Mouse (Mus musculus) thymus, postnatal 36 days (tissue): ENCODE measurements around the gene Slc7a8.
"Not testable (repeated sequence)": the region's sequence is repeated elsewhere in the genome, so short reads cannot be mapped to it uniquely, and the experiment has no call there.

Experiments used
- DNase-seq, 2 experiments: peaks; one replicate each; pipeline ENCODE4 v3.0.0; 2022; ENCODE audit warnings: mixed read lengths in 2 of 2

Gene Slc7a8

DNA sequence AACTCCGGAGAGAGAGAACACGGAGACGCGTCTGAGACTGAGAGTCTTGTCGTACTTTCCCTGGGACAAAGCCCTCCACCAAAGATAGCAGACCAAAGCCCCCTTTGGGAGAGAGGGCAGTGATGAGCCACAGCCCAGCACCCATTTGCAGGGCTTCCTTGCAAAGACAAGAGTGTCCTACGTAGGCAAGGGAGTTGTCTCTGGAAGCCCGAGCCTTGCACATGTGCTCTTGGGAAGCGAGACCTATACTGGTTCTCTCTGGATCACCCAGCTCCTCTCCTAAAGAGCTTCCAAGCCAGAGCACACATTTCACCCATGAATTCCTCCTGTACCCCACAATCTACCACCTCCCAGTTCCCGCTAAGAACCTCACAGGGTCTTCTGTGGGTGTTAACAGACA, 1.7 kb downstream of the Slc7a8 start:
- no peak for DNase-seq

DNA sequence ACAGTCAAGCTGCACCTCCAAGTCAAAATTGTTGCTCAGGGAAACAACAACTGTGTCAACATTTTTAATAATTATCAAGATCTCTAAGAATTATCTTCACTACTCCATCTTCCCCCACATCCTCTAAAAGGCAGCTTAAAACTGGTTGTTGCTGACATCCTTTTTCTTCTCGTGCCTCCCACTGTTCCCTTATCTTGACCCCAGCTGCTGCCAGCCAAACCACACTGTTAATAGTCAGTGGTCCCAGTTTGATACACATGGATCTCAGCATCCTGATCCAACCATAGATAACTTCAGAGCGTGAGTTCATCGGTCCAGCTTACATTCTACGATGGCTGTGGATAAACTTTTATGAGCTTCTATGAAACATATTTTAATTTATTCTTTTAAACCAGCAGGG, 3.9 kb downstream of the Slc7a8 start:
- no peak for DNase-seq

DNA sequence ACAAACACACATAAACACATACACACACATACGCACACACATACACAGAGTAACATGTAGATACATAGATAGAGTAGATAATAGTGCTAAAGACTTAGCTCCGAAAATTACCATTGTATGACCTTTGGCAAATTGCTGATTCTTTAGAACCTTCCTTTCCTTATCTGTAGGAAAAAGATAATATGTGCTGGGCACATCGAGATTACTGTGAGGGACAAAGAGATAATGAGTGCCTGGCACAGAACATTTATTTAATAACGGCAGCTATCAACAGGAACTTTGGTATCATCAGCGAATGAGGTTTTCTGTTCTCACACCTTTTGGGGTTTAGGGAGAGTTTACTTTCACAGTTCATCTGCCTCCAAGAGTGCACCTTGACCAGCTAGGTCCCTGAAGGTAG, 5.0 kb downstream of the Slc7a8 start:
- DNase-seq = no peak

DNA sequence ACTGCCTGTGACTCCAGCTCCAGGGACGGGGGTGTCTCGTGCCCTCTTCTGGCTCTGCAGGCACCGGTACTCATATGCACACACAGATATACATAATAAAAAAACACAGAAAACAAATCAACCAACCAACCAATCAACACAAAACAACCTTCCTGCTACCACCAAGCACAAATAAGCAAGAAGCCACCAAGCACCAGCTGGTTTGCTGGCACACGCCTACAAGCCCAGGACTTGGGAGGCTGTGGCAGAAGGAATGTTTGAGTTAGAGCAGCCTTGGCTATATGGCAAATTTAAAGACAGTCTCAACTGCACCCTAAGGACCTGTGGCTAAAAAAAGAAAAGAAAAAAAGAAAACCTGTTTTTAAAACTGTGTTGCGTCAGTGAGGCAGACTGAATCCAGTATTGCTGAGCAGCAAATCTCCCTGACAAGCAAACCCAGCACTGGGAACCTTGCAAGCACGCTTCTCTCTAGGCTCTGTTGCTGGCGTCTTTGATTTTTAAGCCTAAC, 6.2 kb downstream of the Slc7a8 start:
- DNase-seq = no peak

DNA sequence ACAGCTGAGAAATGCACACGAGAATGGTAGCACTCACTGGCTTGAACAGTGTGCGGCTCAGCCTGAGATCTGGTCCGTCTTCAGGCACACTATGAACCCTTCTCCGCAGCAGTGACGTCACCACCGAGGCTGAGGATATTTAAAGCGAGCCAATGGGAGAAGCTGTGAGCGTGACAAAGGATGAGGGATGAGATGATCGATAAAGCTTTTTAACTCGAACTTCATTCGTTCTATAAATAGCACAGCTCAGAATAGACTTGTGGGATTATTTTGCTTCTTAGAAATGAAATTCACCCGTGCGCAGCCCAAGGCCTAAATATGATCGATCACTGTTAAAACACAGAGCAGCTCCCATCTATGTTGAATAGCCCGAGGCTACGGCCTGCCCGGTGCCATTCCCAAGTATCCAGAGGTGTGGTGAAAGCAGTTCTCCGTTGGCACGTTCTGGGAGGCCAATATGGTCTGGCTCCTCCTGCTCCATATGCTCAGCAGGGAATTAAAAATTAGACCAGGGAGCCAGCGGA, 9.4 kb downstream of the Slc7a8 start:
- no peak for DNase-seq

DNA sequence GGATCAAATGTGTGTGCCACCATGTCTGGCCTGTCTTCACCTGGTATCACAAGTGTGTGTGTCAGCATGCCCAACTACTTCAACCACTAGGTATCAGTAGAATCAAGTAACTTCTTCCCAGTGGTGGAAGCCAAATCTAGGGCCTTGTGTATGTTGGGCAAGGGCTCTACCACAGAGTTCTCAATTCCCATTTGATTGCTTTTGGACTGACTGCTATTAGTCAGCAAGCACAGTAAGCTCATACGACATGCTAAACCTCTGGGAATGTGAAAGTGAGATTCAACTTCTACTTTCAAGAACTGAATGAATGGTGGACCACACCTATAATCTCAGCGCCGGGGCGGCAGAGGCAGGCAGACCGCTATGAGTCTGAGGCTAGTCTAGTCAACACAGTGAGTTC, 11.4 kb downstream of the Slc7a8 start:
- DNase-seq = no peak

DNA sequence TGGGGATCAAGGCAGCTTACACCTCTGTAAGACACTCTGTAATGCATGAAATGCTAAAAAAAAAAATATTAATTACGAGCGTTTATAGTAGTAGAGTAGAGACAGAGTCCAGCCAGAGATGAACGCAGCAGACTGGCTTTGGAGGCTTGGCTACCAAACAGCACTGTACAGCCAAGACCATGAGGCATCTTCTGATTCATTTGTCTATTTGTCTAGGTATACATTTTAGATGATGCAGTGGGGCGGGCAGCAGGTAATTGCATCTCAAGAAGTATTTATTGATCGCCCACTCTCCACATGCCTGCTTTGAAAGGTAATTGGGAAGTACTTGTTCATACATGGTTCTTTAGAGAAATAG, 12.7 kb downstream of the Slc7a8 start:
- DNase-seq = no peak

DNA sequence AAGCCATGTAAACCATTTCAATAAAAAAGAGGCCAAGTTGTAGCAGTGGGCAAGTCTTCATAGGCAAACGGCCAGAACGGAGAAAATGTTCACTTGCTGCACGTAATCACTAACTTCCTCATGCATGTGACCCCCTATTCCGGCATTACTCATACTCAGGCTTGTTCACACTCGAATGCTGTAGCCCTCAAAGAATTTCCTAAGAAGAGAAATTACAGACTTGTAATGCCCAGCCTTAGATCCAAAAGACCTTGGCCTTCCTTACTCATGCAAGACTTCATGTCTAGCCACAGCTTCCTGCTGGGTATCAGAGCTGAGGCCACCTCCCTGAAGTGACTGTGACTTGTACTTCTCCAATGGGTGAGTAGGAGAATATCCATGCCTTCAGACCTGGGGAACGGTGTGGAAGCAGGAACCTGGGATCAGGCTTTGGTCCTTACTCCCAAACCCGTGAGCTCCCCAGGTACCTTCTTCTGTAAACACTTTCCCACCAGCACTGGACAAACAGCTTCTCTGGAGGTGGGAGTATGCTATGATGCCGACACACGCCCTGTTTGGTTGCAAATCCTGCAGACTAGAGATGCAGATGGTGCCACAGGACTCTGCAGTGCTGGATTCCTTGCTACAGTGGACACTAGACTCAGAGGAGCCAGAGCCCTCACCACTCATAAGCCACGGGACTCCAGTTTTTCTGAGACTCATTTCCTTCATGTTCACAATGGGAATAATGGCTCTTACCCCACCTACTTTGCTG, 13.3 kb downstream of the Slc7a8 start:
- no peak for DNase-seq

DNA sequence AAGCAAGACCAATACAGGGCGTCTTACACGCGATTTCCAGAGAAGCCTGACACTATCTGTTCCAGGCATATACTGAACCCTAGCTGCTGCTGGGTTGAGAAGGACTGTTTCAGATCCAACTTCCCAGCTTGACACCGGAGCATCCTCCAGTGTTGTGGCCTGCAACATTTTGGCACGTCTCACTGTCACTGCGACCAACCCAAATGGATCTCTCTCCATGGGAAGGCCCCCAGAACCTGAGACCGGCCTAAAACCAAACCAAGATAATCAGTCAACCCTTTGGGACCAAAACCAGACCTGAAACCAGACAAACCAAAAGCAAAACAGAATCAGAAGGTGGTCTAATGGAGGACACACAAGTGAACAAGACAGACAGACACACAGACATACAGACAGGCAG, 14.8 kb downstream of the Slc7a8 start:
- not testable (repeated sequence) for DNase-seq

DNA sequence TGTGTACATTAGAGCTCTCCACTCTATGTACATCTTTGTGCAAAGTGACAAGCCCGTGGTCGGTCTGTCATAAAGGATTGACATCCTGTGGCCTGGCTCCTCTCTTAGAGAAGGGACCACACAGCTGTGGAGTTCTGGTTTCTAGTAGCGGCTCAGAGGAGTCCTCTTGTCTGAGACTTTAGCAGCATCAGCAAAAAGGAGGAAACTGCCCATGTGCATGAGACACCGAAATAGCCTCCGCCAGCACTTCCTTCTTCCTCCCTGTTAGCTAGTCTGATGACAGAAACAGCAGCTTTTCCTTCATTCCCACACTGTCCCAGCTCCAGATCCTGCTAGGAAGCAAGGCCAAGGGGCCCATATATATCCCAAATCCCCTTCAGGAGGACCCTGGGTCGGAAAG, 25.4 kb downstream of the Slc7a8 start:
- DNase-seq = no peak

DNA sequence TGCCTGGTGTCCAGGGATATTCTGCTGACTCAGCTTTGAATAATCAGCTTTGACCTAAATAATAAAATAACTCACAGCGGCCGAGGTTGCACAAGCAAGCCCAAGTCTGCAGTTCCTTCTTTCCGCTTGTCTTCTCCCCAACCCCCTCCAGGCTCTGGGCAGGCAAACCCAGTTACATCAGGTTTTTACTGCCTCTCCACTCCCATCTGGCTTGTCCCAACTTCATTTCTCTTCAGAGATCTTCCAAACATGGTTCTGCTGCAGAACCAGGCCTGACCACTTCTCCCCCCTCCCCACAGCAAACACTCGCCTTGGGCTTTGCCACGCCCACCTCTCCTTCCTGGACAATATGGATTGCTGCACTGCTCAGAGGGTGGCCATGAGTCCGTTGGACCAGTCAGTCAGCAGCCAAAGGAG, 27.1 kb downstream of the Slc7a8 start:
- DNase-seq = no peak

DNA sequence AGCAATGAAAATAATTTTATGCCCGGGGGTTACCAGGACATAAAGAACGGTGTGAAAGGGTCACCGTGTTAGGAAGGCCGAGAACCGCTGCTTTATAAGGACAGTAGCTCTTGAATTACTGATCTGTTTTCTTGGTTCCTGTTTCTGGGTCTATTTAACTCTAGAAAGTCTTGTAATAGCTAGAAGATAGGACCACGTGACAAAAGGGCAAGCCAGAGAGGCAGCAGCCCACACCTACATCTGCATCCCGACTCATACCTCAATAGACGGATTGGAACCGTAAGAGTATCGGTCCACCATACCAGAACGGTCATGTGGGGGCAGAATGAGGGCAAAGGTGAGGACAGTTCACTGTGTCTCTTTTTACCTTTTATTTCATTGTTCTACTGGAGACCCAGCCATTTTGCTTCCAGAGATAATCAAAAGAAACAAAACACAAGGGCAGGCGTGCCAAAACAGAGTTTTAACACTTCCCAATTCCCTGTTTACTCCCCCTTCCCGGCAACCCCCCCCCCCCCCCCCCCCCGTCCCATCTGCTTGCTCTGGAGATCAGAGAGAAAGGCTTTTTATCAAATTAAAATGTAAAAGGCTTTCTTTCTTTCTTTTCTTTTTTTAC, 27.7 kb downstream of the Slc7a8 start:
- no peak for DNase-seq

DNA sequence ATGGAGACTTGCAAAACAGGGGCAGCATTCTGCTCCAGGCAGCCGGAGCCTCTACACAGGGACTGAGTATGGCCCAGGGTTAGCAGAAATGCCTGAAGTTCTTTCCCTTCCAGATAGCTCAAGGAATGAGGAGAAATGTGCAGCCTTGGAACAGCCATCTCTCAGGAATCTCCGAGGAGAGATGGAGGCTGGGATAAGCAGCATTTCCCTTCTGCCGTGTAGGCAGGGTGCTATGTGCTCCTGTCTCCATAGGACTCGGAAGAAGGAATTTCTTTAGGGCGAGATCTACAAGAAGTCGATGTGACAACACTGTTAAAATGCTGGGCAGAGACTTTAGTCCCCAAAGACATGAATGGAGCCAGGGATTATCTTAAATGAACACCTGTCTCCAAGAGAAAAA, 28.8 kb downstream of the Slc7a8 start:
- no peak for DNase-seq

DNA sequence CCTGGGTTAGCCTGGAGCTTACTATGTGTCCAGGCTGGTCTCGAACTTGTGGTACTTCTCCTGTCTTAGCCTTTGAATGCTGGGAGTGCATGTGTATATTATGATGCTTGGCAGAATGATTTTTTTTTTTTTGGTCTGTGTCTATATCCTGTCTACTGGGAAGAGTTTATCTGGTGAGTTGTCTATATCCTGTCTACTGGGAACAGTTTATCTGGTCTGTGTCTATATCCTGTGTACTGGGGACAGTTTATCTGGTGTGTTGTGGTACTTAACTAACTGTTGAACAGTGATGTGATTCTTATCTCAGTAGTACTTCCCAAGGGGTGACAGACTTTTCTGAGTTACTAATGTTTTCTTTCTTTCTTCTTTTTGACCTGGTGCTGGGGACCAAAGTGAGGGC, 30.0 kb downstream of the Slc7a8 start:
- no peak for DNase-seq

DNA sequence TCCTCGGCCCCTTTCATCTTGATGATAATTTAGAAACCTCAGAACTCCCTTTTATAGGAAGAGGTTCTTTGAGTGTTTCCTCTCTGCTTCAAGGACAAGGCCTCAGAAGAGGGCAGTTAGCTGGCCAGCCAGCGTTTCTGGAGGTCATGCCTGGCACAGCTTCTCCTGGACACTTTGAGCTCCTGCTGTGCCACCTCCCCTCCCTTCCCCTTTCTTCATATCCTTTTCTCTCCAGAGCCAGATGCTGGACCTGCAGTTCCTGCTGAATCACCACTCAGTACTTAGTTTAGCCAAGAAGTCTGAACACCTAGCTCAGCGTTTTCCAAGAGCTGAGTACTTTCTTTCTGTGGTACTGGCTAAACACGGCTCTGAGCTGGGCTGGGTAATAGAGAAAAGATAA, 32.5 kb downstream of the Slc7a8 start:
- DNase-seq = no peak

DNA sequence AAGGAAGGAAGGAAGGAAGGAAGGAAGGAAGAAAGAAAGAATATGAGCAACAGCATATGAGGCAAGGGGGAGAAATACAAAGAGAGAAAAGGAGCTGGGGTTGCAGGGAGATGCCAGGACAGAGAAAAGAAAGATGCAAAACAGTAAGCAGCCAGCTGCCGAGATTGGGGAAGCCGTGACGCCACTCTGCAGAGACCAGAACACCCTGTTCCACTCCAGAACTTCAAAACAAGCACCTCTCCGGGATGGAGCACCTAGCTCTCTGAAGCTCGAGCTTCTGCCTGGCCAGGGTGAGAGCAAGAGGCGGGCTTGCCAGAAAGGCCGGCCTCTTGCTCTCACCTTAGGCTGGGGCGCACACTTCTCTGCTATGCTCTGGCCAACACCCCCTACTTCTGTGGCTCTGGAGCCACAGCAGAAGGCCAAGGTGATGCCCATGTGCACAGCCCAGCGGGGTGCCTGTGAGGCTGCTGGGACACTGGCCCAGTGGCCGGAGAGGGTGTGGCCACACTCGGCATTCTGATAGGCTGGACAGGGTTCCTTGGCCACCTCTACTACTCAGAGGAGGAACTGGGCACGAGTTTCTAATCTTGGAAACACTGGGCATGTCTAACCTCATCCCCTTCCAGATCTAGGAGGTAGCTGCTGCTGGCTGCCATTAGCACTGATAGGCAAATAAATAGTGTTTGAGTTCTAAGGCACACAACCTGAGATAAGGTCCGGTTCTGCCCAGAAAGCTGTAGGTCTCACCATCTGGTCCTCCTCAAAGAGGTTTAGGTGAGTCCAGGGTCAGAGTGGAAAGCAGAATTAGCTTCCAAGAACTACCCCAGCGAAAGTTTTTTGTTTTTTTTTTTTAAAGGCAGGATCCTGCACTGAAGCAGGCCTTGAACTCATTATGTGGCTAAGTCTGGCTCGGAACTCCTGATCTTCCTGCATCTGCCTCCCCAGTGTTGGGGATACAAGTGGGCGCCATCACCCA, 33.5 kb downstream of the Slc7a8 start:
- DNase-seq = no peak

DNA sequence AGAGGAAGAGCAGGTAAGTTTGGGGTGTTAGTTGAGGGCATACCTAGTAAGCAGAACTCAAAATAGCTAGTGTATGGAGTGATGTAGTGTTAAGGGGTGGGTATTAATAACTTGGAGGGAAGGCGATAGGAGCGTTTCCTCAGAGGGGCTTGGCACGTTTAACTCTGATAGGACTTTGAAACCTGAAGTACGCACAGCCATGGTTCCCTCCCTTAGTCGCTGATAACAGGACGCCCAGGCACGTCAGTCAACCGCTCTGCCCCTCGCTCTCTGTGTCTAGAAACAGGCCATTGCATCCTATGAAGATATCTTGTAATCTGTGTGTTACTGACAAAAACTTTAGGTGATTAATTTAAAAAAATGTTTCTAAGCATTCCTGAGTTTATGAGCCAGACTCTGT, 35.7 kb downstream of the Slc7a8 start:
- no peak for DNase-seq

DNA sequence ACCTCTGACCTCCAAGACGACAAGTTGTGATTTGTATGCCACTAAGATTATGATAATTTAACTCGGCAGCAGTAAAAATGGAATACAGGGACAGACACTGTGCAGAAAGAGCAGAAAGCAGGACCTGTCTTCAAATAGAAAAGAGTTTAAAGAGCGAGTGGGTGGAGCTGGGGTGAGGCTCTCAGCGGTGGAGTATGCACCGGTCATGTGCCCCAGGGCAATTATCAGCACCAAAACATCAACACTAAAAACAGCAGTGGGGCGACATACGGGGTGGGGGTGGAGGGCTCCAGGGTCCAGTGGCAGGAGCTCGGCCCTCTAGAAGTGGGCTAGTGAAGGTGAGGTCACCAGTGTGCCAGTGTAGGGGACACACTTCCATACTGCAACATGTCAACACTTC, 37.3 kb downstream of the Slc7a8 start:
- no peak for DNase-seq

DNA sequence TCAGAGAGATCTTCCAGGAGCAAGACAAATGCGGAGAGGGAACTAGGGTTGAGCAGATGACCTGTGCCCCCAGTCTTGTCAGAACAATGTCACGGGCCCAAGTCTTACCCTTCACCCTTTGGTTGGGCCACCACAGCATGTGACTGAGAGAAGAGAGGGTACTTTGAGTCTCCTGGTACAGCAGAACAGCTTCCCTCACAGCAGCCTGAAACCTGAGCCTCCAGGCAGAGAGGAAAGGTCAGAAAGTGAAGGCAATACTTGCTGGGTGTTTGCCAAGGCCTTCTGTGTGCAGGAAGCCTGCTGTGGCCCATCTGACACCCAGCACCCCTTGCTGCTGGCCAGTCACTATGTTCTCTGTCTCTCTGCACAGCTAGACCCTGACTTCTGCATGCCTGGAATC, 39.4 kb downstream of the Slc7a8 start:
- DNase-seq = no peak

DNA sequence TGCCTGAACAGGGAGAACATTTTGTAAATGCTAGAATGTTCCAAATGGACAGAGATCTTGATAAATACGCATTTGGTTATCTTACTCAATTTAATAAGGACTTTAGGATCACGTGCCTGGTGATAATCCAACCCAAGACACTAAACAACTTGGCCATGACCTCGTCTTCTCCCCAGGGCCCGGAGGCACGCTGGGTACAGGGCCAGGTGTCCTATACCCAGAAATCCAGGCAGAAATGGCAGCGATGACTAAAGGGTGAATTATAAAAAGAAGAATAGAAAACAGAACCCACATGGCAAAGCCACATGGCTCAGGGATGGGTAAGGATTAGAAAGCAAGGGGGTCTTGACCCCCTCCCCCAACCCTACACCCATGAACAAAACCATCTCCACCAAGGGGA, 40.0 kb downstream of the Slc7a8 start:
- no peak for DNase-seq

DNA sequence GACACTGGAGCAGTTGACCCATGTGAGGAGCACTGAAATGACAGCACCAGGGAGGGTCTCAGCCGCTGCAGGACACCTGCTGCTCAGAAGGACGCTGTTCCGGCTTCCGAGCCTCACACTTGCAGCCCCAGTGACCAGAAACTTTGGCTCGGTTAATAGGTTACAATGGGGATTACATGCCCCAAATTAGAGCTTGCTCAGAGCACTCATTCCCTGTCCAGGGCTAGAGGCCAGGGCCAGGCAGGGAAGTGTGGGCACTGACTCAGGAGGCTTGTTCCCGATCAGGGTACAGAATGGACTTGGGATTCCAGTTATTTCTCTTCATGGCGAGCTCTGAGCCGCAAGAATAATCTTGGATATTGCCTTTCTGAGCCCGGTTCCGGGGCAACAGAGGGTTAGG, 44.1 kb downstream of the Slc7a8 start:
- DNase-seq = no peak

DNA sequence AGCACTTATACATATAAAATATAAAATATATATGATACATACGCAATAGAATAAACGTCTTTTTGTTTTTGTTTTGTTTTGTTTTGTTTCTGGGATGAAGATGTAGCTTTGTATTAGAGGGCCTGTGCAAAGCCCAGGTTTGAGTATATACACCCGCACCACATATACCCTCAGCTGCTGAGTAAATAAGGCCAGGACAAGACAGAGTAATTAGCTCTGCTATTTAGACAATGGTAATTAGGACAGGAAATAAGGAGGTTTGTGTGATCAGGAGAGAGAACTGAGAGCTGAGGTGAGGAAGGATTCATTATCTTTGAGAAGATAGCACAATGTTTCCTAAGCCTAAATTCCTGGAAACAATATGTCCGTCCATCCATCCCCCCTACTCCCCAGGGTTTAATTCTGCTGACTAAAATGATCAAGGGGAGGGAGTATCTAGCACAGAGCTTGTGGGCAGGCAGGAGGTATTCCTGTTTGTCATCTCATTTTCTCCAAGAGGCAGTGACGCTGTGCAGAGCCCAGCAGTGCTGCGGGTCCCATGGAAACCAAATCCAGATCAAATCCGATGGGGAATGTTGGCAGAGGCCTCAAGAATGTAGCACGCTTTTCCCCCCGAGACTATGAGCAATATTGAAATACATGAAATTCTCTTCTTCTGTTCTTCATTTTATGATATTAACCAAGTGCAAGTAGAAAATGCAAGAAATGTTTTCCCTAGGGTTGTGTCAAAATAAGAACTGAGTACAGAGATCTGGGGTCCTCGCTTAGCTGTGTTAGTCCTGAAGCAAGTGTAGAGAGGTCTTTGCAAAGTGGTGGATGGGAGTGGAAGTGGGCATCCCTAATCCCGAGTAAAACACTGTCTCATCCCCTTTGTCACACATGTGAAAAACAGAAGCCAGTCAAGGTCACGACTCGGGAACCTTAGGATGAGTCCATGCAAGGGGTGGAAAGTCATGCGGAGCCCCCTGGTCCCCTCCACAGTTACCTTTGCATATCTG, 44.9 kb downstream of the Slc7a8 start:
- DNase-seq = no peak
